9 mouse cellular contexts compared by ENCODE assay signal in the genomic region with DNA sequence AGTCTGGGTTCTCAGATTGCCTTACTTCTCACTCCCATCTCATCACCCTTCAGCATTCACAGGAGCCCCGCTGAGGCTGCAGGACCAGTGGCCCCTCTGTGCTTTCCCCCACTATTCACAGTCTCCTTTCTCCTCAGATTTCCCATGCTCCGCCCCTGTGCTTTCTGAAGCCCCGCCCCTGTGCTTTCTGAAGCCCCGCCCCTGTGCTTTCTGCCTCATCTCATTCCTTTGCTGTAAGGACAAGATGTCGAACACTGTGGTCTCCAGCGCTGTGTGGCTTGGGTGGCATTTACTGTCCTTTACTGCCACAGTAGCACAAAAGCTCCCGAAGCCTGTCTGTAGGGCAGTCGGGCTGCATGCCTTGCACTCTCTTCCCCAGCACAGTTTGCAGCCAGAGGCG.
DNase-seq lines count a peak whose midpoint lies in the region; ATAC-seq lines count a peak whose summit lies in the region.
"Had no signal": no experiment of that assay in that cellular context is flagged by ENCODE, and none has a peak within 500 bp of the region (broad histone marks: within the 10 kb centered on the region; RNA-seq: fewer than 3 reads in every experiment).

No protein-coding gene starts in this region.

- H3K36me3 ChIP-seq in heart, embryonic 14.5 days (ENCODE audit: control insufficient read depth, insufficient read depth, low read length), result no peaks in the 10 kb centered on the region
- H3K36me3 ChIP-seq in embryonic facial prominence, embryonic 11.5 days (replicated peaks; ENCODE audit: control insufficient read depth, insufficient read depth, low read depth, low read length), result no peaks in the 10 kb centered on the region
- no peaks in the 10 kb centered on the region for H3K36me3 ChIP-seq in kidney, embryonic 14.5 days (ENCODE audit: control insufficient read depth, insufficient read depth, low read length)
- H3K36me3 ChIP-seq in midbrain, embryonic 12.5 days, result no peaks in the 10 kb centered on the region

- no peak for DNase-seq in heart, postnatal 36 days
- peak; percentile 65 for DNase-seq in embryonic facial prominence, embryonic 11.5 days (ENCODE audit: low spot score)
- no peak for DNase-seq in gastrocnemius, postnatal 36 days
- no peak for DNase-seq in urinary bladder, adult 18-20 months (ENCODE audit: low spot score in 2 of 2)
- no peak for DNase-seq in adipocyte (ENCODE audit: low spot score)

- WGBS in heart, embryonic 14.5 days, result 2% methylated on average over 9 of the region's 9 CpGs
- WGBS in embryonic facial prominence, embryonic 11.5 days, result 5% methylated on average over 9 of the region's 9 CpGs
- WGBS in kidney, embryonic 14.5 days, result 4% methylated on average over 9 of the region's 9 CpGs
- WGBS in midbrain, embryonic 12.5 days, result 1% methylated on average over 9 of the region's 9 CpGs

- intact Hi-C loops in heart, postnatal 36 days (cut with DNase I), result no loop called here
- intact Hi-C loops in gastrocnemius, postnatal 36 days (cut with DNase I), result no loop called here

- H3K27me3 ChIP-seq in heart, embryonic 14.5 days (ENCODE audit: control insufficient read depth, insufficient read depth, low read length), result peaks cover 18% of the 10 kb centered on the region
- H3K27me3 ChIP-seq in embryonic facial prominence, embryonic 11.5 days (ENCODE audit: control insufficient read depth, insufficient read depth, low read length), result no peaks in the 10 kb centered on the region
- H3K27me3 ChIP-seq in kidney, embryonic 14.5 days (ENCODE audit: control insufficient read depth, insufficient read depth, low read length), result peaks cover 6% of the 10 kb centered on the region; the same call in 1 of the 2 replicates
- H3K27me3 ChIP-seq in midbrain, embryonic 12.5 days, result peaks cover 17% of the 10 kb centered on the region

- no peak for ATAC-seq in heart, embryonic 14.5 days (ENCODE audit: insufficient number of reproducible peaks, insufficient read depth, low FRiP score, low read depth)
- ATAC-seq in embryonic facial prominence, embryonic 11.5 days (replicated peaks; ENCODE audit: insufficient number of reproducible peaks, low FRiP score, low TSS enrichment, low read depth), result peak; percentile 70
- peak; percentile 62 for ATAC-seq in kidney, embryonic 14.5 days (ENCODE audit: low FRiP score, low TSS enrichment)
- peak; percentile 19; the same call in 1 of the 2 replicates for ATAC-seq in midbrain, embryonic 12.5 days (ENCODE audit: low FRiP score, low read depth)
- ATAC-seq: Patski had no signal

- H3K27ac ChIP-seq in heart, embryonic 14.5 days (replicated peaks in 1 of 2; ENCODE audit: control insufficient read depth in 1 of 2, insufficient read depth in 1 of 2, low read depth in 2 of 2, low read length in 2 of 2), result no peak overlapping the region
- no peak overlapping the region for H3K27ac ChIP-seq in embryonic facial prominence, embryonic 11.5 days (replicated peaks; ENCODE audit: low read depth, low read length)
- H3K27ac ChIP-seq in kidney, embryonic 14.5 days (ENCODE audit: low read depth, low read length), result no peak overlapping the region
- H3K27ac ChIP-seq in midbrain, embryonic 12.5 days (replicated peaks), result no peak overlapping the region

- H3K4me1 ChIP-seq in heart, embryonic 14.5 days (ENCODE audit: control insufficient read depth in 2 of 2, insufficient read depth in 2 of 2, low read length in 2 of 2), result peaks cover 7 to 12% of the 10 kb centered on the region in 2 experiments
- no peaks in the 10 kb centered on the region; the same call in 1 of the 2 replicates for H3K4me1 ChIP-seq in embryonic facial prominence, embryonic 11.5 days (ENCODE audit: control insufficient read depth, insufficient read depth, low read length)
- no peaks in the 10 kb centered on the region; the same call in 1 of the 2 replicates for H3K4me1 ChIP-seq in kidney, embryonic 14.5 days (ENCODE audit: control insufficient read depth, insufficient read depth, low read length)
- H3K4me1 ChIP-seq in midbrain, embryonic 12.5 days, result peaks cover 16% of the 10 kb centered on the region

- no peaks in the 10 kb centered on the region for H3K9me3 ChIP-seq in heart, embryonic 14.5 days (ENCODE audit: control insufficient read depth, low read length)
- no peaks in the 10 kb centered on the region for H3K9me3 ChIP-seq in embryonic facial prominence, embryonic 11.5 days (replicated peaks; ENCODE audit: control insufficient read depth, low read length)
- no peaks in the 10 kb centered on the region for H3K9me3 ChIP-seq in kidney, embryonic 14.5 days (ENCODE audit: control insufficient read depth, low read length)
- no peaks in the 10 kb centered on the region for H3K9me3 ChIP-seq in midbrain, embryonic 12.5 days

- peak overlapping the region; percentile 40 for H3K4me2 ChIP-seq in heart, embryonic 14.5 days (ENCODE audit: low read length)
- peak overlapping the region; percentile 53 for H3K4me2 ChIP-seq in embryonic facial prominence, embryonic 11.5 days (ENCODE audit: low read depth, low read length)
- H3K4me2 ChIP-seq in kidney, embryonic 14.5 days (replicated peaks; ENCODE audit: low read depth, low read length), result peak overlapping the region; percentile 38
- H3K4me2 ChIP-seq in midbrain, embryonic 12.5 days (replicated peaks), result peak overlapping the region; percentile 47

- H3K9ac ChIP-seq in heart, embryonic 14.5 days (ENCODE audit: low read length), result no peak overlapping the region
- no peak overlapping the region for H3K9ac ChIP-seq in embryonic facial prominence, embryonic 11.5 days (replicated peaks; ENCODE audit: low read length)
- no peak overlapping the region for H3K9ac ChIP-seq in kidney, embryonic 14.5 days (ENCODE audit: low read depth, low read length)
- H3K9ac ChIP-seq in midbrain, embryonic 12.5 days (replicated peaks), result peak overlapping the region; percentile 20; the same call in 1 of the 2 replicates

- peak overlapping the region in 1 of 2 experiments; percentile 15; a peak in 1 of 4 replicates for H3K4me3 ChIP-seq in heart, embryonic 14.5 days (ENCODE audit: control insufficient read depth in 1 of 2, insufficient read depth in 1 of 2, low read depth in 1 of 2, low read length in 2 of 2)
- peak overlapping the region; percentile 7; the same call in 1 of the 2 replicates for H3K4me3 ChIP-seq in embryonic facial prominence, embryonic 11.5 days (ENCODE audit: low read depth, low read length)
- H3K4me3 ChIP-seq in kidney, embryonic 14.5 days (ENCODE audit: low read length), result peak overlapping the region; percentile 17; the same call in 1 of the 2 replicates
- H3K4me3 ChIP-seq in midbrain, embryonic 12.5 days, result peak overlapping the region; percentile 23; the same call in 1 of the 2 replicates
